Mouse (Mus musculus) hindbrain, embryonic 14.5 days (tissue): ENCODE measurements around the gene Gls. TPM values are rescaled to one million over a fixed set of nuclear protein-coding genes. Genes with fewer than 3 reads are reported as not detected.

Source experiments
- ATAC-seq: fragments of 200-750 bp; cut with Nextera tagmentation; 2 replicates; pipeline ENCODE4 v1.8.0; 2017; ENCODE audit warnings: moderate number of reproducible peaks, mild to moderate bottlenecking, moderate TSS enrichment, moderate library complexity; ENCODE audit not compliant: low FRiP score
- DNase-seq: peaks from one replicate; pipeline ENCODE4 v3.0.0-alpha.2; 2015; ENCODE audit warnings: low spot score
- H3K27ac ChIP-seq: fragments of 300-500 bp; sonication (generic); 2 replicates; pipeline ENCODE4 v1.5.1; 2014; ENCODE audit warnings: mild to moderate bottlenecking, moderate library complexity
- H3K27me3 ChIP-seq: fragments of 300-500 bp; sonication (generic); 2 replicates; pipeline ENCODE4 v1.6.1; 2014; ENCODE audit warnings: mild to moderate bottlenecking, low read length, mixed read lengths; ENCODE audit not compliant: control insufficient read depth, insufficient read depth
- H3K36me3 ChIP-seq: fragments of 300-500 bp; sonication (generic); replicated peaks from 2 replicates; pipeline ENCODE4 v1.6.1; 2014; ENCODE audit not compliant: control insufficient read depth, insufficient read depth
- H3K4me1 ChIP-seq: fragments of 300-500 bp; sonication (generic); replicated peaks from 2 replicates; pipeline ENCODE4 v1.6.1; 2014; ENCODE audit warnings: antibody characterized with exemption, low read length, mixed read lengths; ENCODE audit not compliant: control insufficient read depth, insufficient read depth
- H3K4me2 ChIP-seq: fragments of 300-500 bp; sonication (generic); replicated peaks from 2 replicates; pipeline ENCODE4 v1.6.1; 2014; ENCODE audit warnings: mild to moderate bottlenecking, moderate library complexity
- H3K4me3 ChIP-seq: fragments of 300-500 bp; sonication (generic); replicated peaks from 2 replicates; pipeline ENCODE4 v1.5.1; 2014; ENCODE audit warnings: mild to moderate bottlenecking, low read length
- H3K9ac ChIP-seq: fragments of 300-500 bp; sonication (generic); 2 replicates; pipeline ENCODE4 v1.6.1; 2014
- H3K9me3 ChIP-seq: fragments of 300-500 bp; sonication (generic); 2 replicates; pipeline ENCODE4 v1.6.1; 2016; ENCODE audit warnings: low read length; ENCODE audit not compliant: control insufficient read depth
- WGBS: fragments of 180-500 bp; shearing (Covaris S2); extraction: QIAGEN DNeasy Blood & Tissue Kit; methylation state at CpG from one replicate; pipeline ENCODE4 v1.1.7; 2014; 5-methylcytosine and 5-hydroxymethylcytosine counted together
- polyA plus RNA-seq: library from polyadenylated mRNA; unstranded; fragments of >200 nt; fragmentation: Nextera tagmentation; extraction: Ambion mirVana; gene quantifications from 2 replicates; pipeline ENCODE4 v1.2.1, GENCODE M21; 2014

The Gls gene
- polyA plus RNA-seq, result 53.6 and 61.9 TPM in 2 replicates

GRCm38 (mm10) chr1:52233143-52233713, at the start of gene Gls:
Gene Gls (minus strand): TSS chr1:52233232.
- H3K27ac ChIP-seq, result peak within 1 kb of the TSS; percentile 94
- H3K4me1 ChIP-seq, result peaks cover 17% of the 10 kb centered on the region
- H3K9ac ChIP-seq, result peak within 1 kb of the TSS; percentile 82
- ATAC-seq (peak; percentile 99), DNase-seq (peak; percentile 93)
- H3K27me3 ChIP-seq, result no peaks in the 10 kb centered on the region
- H3K4me2 ChIP-seq, result peak within 1 kb of the TSS; percentile 58
- H3K4me3 ChIP-seq, result peak within 1 kb of the TSS; percentile 89
- under 1% methylated on average over 45 of the region's 46 CpGs for WGBS
- H3K9me3 ChIP-seq, result no peaks in the 10 kb centered on the region
- no peaks in the 10 kb centered on the region for H3K36me3 ChIP-seq

- no peak for ATAC-seq
- Histone ChIP-seq H3K36me3 (no peaks in the 10 kb centered on the region), H3K4me3 (no peak overlapping the region), H3K4me1 (no peaks in the 10 kb centered on the region), H3K4me2 (no peak overlapping the region), H3K27me3 (no peaks in the 10 kb centered on the region), H3K9ac (no peak overlapping the region), H3K27ac (no peak overlapping the region), H3K9me3 (no peaks in the 10 kb centered on the region)
- DNase-seq, result no peak
- WGBS, result 55% methylated on average over 7 of the region's 7 CpGs
Measured at GRCm38 (mm10) chr1:52279831-52280595, 47.0 kb upstream of the Gls start.

GRCm38 (mm10) chr1:52279331-52279730, 46.3 kb upstream of the Gls start:
- WGBS, result 46% methylated on average over 3 of the region's 3 CpGs
- no peak overlapping the region for H3K27ac ChIP-seq
- H3K27me3 ChIP-seq, result no peaks in the 10 kb centered on the region
- ATAC-seq (no peak), DNase-seq (no peak)
- H3K4me1 ChIP-seq, result no peaks in the 10 kb centered on the region
- no peak overlapping the region for H3K9ac ChIP-seq
- H3K36me3 ChIP-seq, result no peaks in the 10 kb centered on the region
- no peaks in the 10 kb centered on the region for H3K9me3 ChIP-seq
- H3K4me2 ChIP-seq, result no peak overlapping the region
- no peak overlapping the region for H3K4me3 ChIP-seq

- no peak for ATAC-seq
- Histone ChIP-seq H3K27me3 (no peaks in the 10 kb centered on the region), H3K4me2 (no peak overlapping the region), H3K4me3 (no peak overlapping the region), H3K27ac (no peak overlapping the region), H3K9ac (no peak overlapping the region), H3K36me3 (no peaks in the 10 kb centered on the region), H3K9me3 (no peaks in the 10 kb centered on the region), H3K4me1 (no peaks in the 10 kb centered on the region)
- WGBS, result 79% methylated on average over 6 of the region's 6 CpGs
- no peak for DNase-seq
Measured at GRCm38 (mm10) chr1:52278073-52278472, 45.0 kb upstream of the Gls start.

- Histone ChIP-seq H3K27me3 (no peaks in the 10 kb centered on the region), H3K36me3 (no peaks in the 10 kb centered on the region), H3K9me3 (no peaks in the 10 kb centered on the region), H3K9ac (no peak overlapping the region), H3K4me3 (no peak overlapping the region), H3K27ac (no peak overlapping the region), H3K4me2 (no peak overlapping the region), H3K4me1 (no peaks in the 10 kb centered on the region)
- 83% methylated on average over 3 of the region's 3 CpGs for WGBS
- no peak for DNase-seq
- no peak for ATAC-seq
Measured at GRCm38 (mm10) chr1:52274210-52274609, 41.2 kb upstream of the Gls start.

GRCm38 (mm10) chr1:52272018-52272678, 39.1 kb upstream of the Gls start:
- Histone ChIP-seq H3K9me3 (no peaks in the 10 kb centered on the region), H3K4me2 (no peak overlapping the region), H3K4me3 (no peak overlapping the region), H3K27me3 (no peaks in the 10 kb centered on the region), H3K4me1 (no peaks in the 10 kb centered on the region), H3K36me3 (no peaks in the 10 kb centered on the region), H3K9ac (no peak overlapping the region), H3K27ac (no peak overlapping the region)
- 80% methylated on average over 5 of the region's 5 CpGs for WGBS
- DNase-seq, result no peak
- ATAC-seq, result no peak

- H3K9ac ChIP-seq, result no peak overlapping the region
- H3K4me3 ChIP-seq, result no peak overlapping the region
- DNase-seq, result no peak
- no peaks in the 10 kb centered on the region for H3K36me3 ChIP-seq
- WGBS, result 79% methylated on average over 9 of the region's 9 CpGs
- no peaks in the 10 kb centered on the region for H3K4me1 ChIP-seq
- H3K4me2 ChIP-seq, result no peak overlapping the region
- no peak overlapping the region for H3K27ac ChIP-seq
- ATAC-seq, result no peak
- no peaks in the 10 kb centered on the region for H3K9me3 ChIP-seq
- H3K27me3 ChIP-seq, result no peaks in the 10 kb centered on the region
Measured at GRCm38 (mm10) chr1:52270354-52270753, 37.3 kb upstream of the Gls start.

GRCm38 (mm10) chr1:52269596-52269995, 36.6 kb upstream of the Gls start:
- no peaks in the 10 kb centered on the region for H3K27me3 ChIP-seq
- H3K9me3 ChIP-seq, result no peaks in the 10 kb centered on the region
- H3K4me1 ChIP-seq, result no peaks in the 10 kb centered on the region
- H3K27ac ChIP-seq, result no peak overlapping the region
- no peak overlapping the region for H3K9ac ChIP-seq
- DNase-seq, result no peak
- no peak for ATAC-seq
- H3K36me3 ChIP-seq, result no peaks in the 10 kb centered on the region
- 91% methylated on average over 4 of the region's 4 CpGs for WGBS
- H3K4me3 ChIP-seq, result no peak overlapping the region
- H3K4me2 ChIP-seq, result no peak overlapping the region

GRCm38 (mm10) chr1:52268006-52268405, 35.0 kb upstream of the Gls start:
- 91% methylated on average over 6 of the region's 6 CpGs for WGBS
- no peak overlapping the region for H3K4me3 ChIP-seq
- H3K4me1 ChIP-seq, result no peaks in the 10 kb centered on the region
- no peak overlapping the region for H3K27ac ChIP-seq
- no peak for ATAC-seq
- DNase-seq, result no peak
- no peaks in the 10 kb centered on the region for H3K9me3 ChIP-seq
- H3K9ac ChIP-seq, result no peak overlapping the region
- H3K27me3 ChIP-seq, result no peaks in the 10 kb centered on the region
- H3K4me2 ChIP-seq, result no peak overlapping the region
- no peaks in the 10 kb centered on the region for H3K36me3 ChIP-seq
